Mouse (Mus musculus) liver, embryonic 13.5 days (tissue): ENCODE measurements around the gene Nfix. TPM values are rescaled to one million over a fixed set of nuclear protein-coding genes. Genes with fewer than 3 reads are reported as not detected.
"Not testable (repeated sequence)": the region's sequence is repeated elsewhere in the genome, so short reads cannot be mapped to it uniquely, and the experiment has no call there.

ENCODE experiments used
- ATAC-seq: fragments of 200-750 bp; cut with Nextera tagmentation; 2 replicates; pipeline ENCODE4 v1.8.0; 2017; ENCODE audit warnings: low read depth, mild to moderate bottlenecking, moderate number of reproducible peaks, moderate library complexity
- DNase-seq: peaks from one replicate; pipeline ENCODE4 v3.0.0; 2022
- H3K27ac ChIP-seq: fragments of 300-500 bp; sonication (generic); 2 replicates; pipeline ENCODE4 v1.5.1; 2015; ENCODE audit warnings: moderate library complexity, mild to moderate bottlenecking, inconsistent platforms
- H3K27me3 ChIP-seq: fragments of 300-500 bp; sonication (generic); 2 replicates; pipeline ENCODE4 v1.6.1; 2015; ENCODE audit warnings: mild to moderate bottlenecking, inconsistent platforms
- H3K36me3 ChIP-seq: fragments of 300-500 bp; sonication (generic); 2 replicates; pipeline ENCODE4 v1.6.1; 2015; ENCODE audit warnings: mild to moderate bottlenecking, inconsistent platforms
- H3K4me1 ChIP-seq: fragments of 300-500 bp; sonication (generic); replicated peaks from 2 replicates; pipeline ENCODE4 v1.6.1; 2015; ENCODE audit warnings: inconsistent platforms
- H3K4me2 ChIP-seq: fragments of 300-500 bp; sonication (generic); 2 replicates; pipeline ENCODE4 v1.6.1; 2015; ENCODE audit warnings: inconsistent platforms, mild to moderate bottlenecking, moderate library complexity
- H3K4me3 ChIP-seq: fragments of 300-500 bp; sonication (generic); replicated peaks from 2 replicates; pipeline ENCODE4 v1.5.1; 2015; ENCODE audit warnings: mild to moderate bottlenecking, inconsistent platforms
- H3K9ac ChIP-seq: fragments of 300-500 bp; sonication (generic); 2 replicates; pipeline ENCODE4 v1.6.1; 2015; ENCODE audit warnings: mild to moderate bottlenecking, inconsistent platforms
- H3K9me3 ChIP-seq: fragments of 300-500 bp; sonication (generic); replicated peaks from 2 replicates; pipeline ENCODE4 v1.6.1; 2016; ENCODE audit warnings: inconsistent platforms
- WGBS: fragments of 180-500 bp; shearing (Covaris S2); methylation state at CpG from one replicate; pipeline ENCODE4 v1.1.7; 2015; ENCODE audit not compliant: insufficient replicate concordance; 5-methylcytosine and 5-hydroxymethylcytosine counted together
- polyA plus RNA-seq: library from polyadenylated mRNA; unstranded; fragments of >200 nt; fragmentation: Nextera tagmentation; extraction: Ambion mirVana; gene quantifications from 2 replicates; pipeline ENCODE4 v1.2.1, GENCODE M21; 2015

Gene Nfix
- polyA plus RNA-seq, 1 experiment from 2014 or later: 3.4 TPM

- H3K36me3 ChIP-seq, H3K9me3 ChIP-seq, H3K4me2 ChIP-seq, H3K27me3 ChIP-seq, H3K4me3 ChIP-seq, DNase-seq: not testable (repeated sequence)
- ATAC-seq: 0 out of 2 replicates have a peak, but pooled peaks have one; percentile 30
- H3K4me1 ChIP-seq: peaks cover 69% of the 10 kb centered on the region
- 44% methylated on average over 2 of the region's 2 CpGs for WGBS
- H3K27ac ChIP-seq: peak overlapping the region; percentile 74
- H3K9ac ChIP-seq: peak overlapping the region; percentile 52; the same call in 1 of the 2 replicates
Observed at GRCm38 (mm10) chr8:84826518-84826917, 26.4 kb upstream of the Nfix start.

GRCm38 (mm10) chr8:84825636-84826035, 25.5 kb upstream of the Nfix start:
- H3K9ac ChIP-seq: peak overlapping the region; percentile 56
- 23% methylated on average over 4 of the region's 4 CpGs for WGBS

DNA sequence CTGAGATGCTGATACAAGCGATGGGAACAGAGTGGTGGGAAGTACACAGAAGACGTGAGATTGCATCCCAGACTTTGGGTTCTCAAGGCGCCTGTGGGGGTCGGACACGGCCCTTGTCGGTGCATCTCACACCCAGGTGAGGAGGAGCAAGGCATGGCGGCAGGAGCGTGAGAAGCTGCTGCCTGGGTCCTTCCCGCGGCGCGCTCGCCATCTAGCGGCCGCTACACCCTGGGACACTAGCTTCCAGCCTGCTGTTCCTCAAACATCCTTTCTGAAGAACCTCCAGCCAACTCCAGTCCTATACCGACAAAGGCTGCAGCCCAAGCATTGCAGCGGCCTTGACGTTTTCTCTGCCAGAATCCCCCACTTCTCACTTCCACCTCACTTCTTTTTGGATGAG, 23.5 kb upstream of the Nfix start:
- Histone ChIP-seq H3K9me3 (no peaks in the 10 kb centered on the region), H3K4me3 (no peak overlapping the region), H3K36me3 (no peaks in the 10 kb centered on the region), H3K4me1 (peaks cover 52% of the 10 kb centered on the region), H3K27ac (no peak overlapping the region; the same call in 1 of the 2 replicates), H3K4me2 (peak overlapping the region; percentile 30), H3K9ac (peak overlapping the region; percentile 26; the same call in 1 of the 2 replicates), H3K27me3 (no peaks in the 10 kb centered on the region)
- ATAC-seq (peak; percentile 60), DNase-seq (peak; percentile 65)
- under 1% methylated on average over 18 of the region's 18 CpGs for WGBS

More at GRCm38 (mm10) chr8:84825636-84826035, 25.5 kb upstream of the Nfix start:
- Histone ChIP-seq H3K27me3 (no peaks in the 10 kb centered on the region), H3K4me3 (no peak overlapping the region), H3K27ac (peak overlapping the region; percentile 74), H3K4me2 (peak overlapping the region; percentile 48), H3K4me1 (peaks cover 64% of the 10 kb centered on the region), H3K9me3 (no peaks in the 10 kb centered on the region), H3K36me3 (peaks cover 7% of the 10 kb centered on the region)
- ATAC-seq (peak; percentile 57), DNase-seq (no peak)

DNA sequence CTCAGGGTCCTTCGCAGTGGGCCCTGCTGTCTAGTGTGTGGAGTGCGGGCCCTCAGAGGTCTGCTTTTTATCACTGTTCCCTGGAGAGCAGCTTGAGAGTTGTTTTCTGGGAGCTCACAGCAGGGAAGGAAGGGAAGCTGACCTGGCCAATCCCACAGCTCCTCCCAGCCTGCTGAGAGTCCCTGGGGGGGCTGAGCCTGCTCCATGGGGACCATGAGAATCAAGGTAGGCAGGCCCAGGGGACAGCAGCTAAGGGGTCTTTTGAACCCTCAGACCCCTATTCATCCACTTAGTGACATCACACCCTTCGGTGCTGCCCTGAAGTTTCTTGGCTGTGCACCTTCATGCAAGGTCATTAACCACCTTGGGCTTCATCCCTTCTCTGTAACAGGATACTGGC, 22.6 kb upstream of the Nfix start, which contains the start of gene Dand5:
Gene Dand5, minus strand, starts transcription at position 101 of the 400 bp plus-strand sequence.
- DNase-seq (no peak), ATAC-seq (no peak)
- no peaks in the 10 kb centered on the region for H3K9me3 ChIP-seq
- no peaks in the 10 kb centered on the region for H3K27me3 ChIP-seq
- peak within 1 kb of the TSS; percentile 26; the same call in 1 of the 2 replicates for H3K9ac ChIP-seq
- peak within 1 kb of the TSS; percentile 30 for H3K4me2 ChIP-seq
- peaks cover 51% of the 10 kb centered on the region for H3K4me1 ChIP-seq
- no peak within 1 kb of the TSS for H3K4me3 ChIP-seq
- H3K27ac ChIP-seq: no peak within 1 kb of the TSS
- no peaks in the 10 kb centered on the region for H3K36me3 ChIP-seq
- 74% methylated on average over 3 of the region's 3 CpGs for WGBS

DNA sequence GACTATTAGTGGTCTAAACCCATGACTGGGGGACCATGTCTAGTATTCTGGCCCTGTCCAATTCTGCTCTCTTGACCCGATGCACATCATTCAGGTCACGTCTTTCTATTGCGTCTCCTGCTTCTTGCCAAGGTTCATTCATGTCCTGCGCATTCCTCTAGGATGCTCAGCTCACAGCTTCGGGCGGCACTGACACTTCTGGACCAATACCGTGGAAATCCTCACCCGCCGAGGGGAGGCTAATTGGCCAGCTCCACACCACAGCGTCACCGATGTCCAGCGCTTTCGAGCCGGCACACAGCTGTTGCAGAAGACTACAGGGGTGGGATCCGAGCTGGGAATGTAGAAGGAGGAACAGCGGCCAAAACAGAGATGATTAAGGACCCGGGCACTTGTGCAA, 16.0 kb upstream of the Nfix start:
- peaks cover 23% of the 10 kb centered on the region for H3K27me3 ChIP-seq
- H3K9me3 ChIP-seq: no peaks in the 10 kb centered on the region
- peaks cover 29% of the 10 kb centered on the region for H3K4me1 ChIP-seq
- DNase-seq (no peak), ATAC-seq (no peak)
- 70% methylated on average over 17 of the region's 17 CpGs for WGBS
- no peak overlapping the region for H3K9ac ChIP-seq
- H3K36me3 ChIP-seq: no peaks in the 10 kb centered on the region
- no peak overlapping the region for H3K4me2 ChIP-seq
- no peak overlapping the region for H3K27ac ChIP-seq
- no peak overlapping the region for H3K4me3 ChIP-seq

- Histone ChIP-seq H3K9ac (no peak overlapping the region), H3K4me3 (no peak overlapping the region), H3K36me3 (no peaks in the 10 kb centered on the region), H3K4me1 (peaks cover 35% of the 10 kb centered on the region), H3K9me3 (no peaks in the 10 kb centered on the region), H3K27me3 (peaks cover 26% of the 10 kb centered on the region), H3K4me2 (no peak overlapping the region), H3K27ac (no peak overlapping the region)
- WGBS: 9% methylated on average over 9 of the region's 9 CpGs
- ATAC-seq: peak; percentile 82
- DNase-seq: peak; percentile 88
Observed at GRCm38 (mm10) chr8:84815547-84815946, 15.4 kb upstream of the Nfix start.

DNA sequence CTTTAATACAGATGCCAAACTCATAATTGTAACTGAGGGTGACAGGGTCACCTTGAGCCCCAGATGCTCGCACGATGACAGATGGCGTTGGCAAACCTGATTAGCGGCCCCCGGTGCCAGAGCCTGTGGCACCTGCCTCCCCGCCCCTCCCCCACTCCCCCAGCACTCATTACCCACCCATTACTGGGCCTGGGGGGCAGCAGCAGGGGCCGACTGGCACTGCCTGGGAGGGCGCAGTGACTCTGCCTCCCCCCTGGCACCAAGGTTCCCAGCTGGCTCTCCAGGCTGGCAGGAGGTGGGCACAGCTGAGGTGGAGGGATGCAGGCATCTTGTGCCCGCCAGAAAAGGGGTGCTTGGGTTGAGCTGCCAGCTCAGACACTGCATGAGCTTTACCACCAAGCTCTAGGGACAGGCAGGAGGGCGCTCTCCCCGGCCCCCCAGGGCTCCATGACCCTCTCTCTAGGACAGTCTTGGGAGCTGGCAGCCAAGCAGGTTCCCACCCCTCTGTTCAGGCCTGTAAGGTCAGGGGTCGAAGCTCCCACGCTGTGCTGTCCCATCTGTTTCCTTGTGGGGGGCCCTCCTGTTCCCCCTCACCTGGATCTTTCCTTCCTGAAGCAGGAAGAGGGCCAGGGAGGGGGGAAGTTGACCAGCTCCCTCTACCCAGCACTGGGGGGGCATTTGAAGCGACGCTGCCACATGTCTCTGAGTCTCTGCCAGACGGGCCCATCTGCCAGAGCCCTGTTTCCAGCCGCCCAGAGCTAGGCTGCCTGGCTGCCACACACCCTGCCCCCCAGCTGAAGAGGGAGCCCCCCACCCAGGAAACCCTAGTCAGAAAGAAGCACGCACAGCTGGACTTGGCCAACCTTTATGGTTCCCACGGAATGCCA, 14.7 kb upstream of the Nfix start:
- Histone ChIP-seq H3K4me2 (no peak overlapping the region), H3K27ac (no peak overlapping the region), H3K4me1 (peaks cover 39% of the 10 kb centered on the region), H3K9ac (0 out of 2 replicates have a peak overlapping the region, but pooled peaks have one; percentile 22), H3K36me3 (no peaks in the 10 kb centered on the region), H3K4me3 (no peak overlapping the region), H3K27me3 (peaks cover 26% of the 10 kb centered on the region), H3K9me3 (no peaks in the 10 kb centered on the region)
- DNase-seq (no peak), ATAC-seq (no peak)
- 45% methylated on average over 19 of the region's 19 CpGs for WGBS

- no peak for DNase-seq
- peaks cover 27% of the 10 kb centered on the region for H3K27me3 ChIP-seq
- 87% methylated on average over 11 of the region's 11 CpGs for WGBS
Observed at GRCm38 (mm10) chr8:84814240-84814554, 14.1 kb upstream of the Nfix start.

DNA sequence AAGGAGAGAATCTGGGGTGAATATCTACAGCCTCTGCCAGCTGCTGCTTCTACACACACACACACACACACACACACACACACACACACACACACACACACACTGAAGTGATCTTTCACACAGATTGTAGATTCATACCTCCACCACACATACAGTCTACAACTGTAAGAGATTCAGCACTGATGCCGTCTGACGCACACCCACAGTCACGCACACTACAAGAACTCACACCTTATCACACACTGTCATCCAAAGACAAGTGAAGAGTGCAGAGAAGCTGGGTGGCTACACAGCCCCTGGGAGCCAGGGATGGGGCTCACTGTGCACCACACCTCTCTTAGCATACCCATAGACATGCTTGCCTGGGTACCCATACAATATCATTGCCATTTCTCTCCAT, 13.7 kb upstream of the Nfix start:
- Histone ChIP-seq H3K4me1 (peaks cover 42% of the 10 kb centered on the region), H3K36me3 (no peaks in the 10 kb centered on the region), H3K9ac (no peak overlapping the region), H3K4me3 (no peak overlapping the region), H3K27me3 (peaks cover 31% of the 10 kb centered on the region), H3K4me2 (no peak overlapping the region), H3K27ac (no peak overlapping the region), H3K9me3 (no peaks in the 10 kb centered on the region)
- no peak for ATAC-seq
- WGBS: 40% methylated on average over 3 of the region's 3 CpGs
- no peak for DNase-seq

More at GRCm38 (mm10) chr8:84814240-84814554, 14.1 kb upstream of the Nfix start:
- Histone ChIP-seq H3K36me3 (no peaks in the 10 kb centered on the region), H3K27ac (no peak overlapping the region), H3K4me2 (no peak overlapping the region), H3K4me3 (no peak overlapping the region), H3K9me3 (no peaks in the 10 kb centered on the region), H3K4me1 (peaks cover 42% of the 10 kb centered on the region), H3K9ac (no peak overlapping the region)
- no peak for ATAC-seq

DNA sequence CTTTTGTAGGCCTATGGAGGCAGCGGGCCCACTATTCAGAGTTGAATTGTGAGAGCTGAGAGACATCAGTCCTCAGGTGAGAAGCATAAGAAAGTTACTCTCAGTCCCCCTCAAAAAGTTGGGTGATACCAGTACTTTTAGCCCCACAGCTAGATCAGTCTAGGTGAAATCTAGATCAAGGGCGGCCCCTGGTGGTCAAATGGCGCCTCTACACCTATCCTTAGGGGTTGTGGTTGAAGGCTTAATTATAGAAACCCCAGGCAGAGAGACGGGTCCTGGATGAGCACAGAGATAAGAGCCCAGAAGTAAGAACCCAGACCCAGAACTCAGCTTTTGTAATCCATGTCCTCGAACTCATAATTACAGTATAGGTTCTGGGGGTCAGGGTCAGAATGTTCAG, 12.9 kb upstream of the Nfix start:
- Histone ChIP-seq H3K36me3 (no peaks in the 10 kb centered on the region), H3K27ac (no peak overlapping the region; the same call in 1 of the 2 replicates), H3K27me3 (peaks cover 32% of the 10 kb centered on the region), H3K9me3 (no peaks in the 10 kb centered on the region), H3K4me2 (no peak overlapping the region), H3K9ac (no peak overlapping the region), H3K4me1 (peaks cover 47% of the 10 kb centered on the region), H3K4me3 (no peak overlapping the region)
- 1% methylated on average over 5 of the region's 5 CpGs for WGBS
- ATAC-seq: no peak
- peak; percentile 67 for DNase-seq

- Histone ChIP-seq H3K27ac (no peak overlapping the region), H3K27me3 (peaks cover 42% of the 10 kb centered on the region), H3K36me3 (no peaks in the 10 kb centered on the region), H3K4me2 (peak overlapping the region; percentile 68), H3K4me1 (peaks cover 47% of the 10 kb centered on the region), H3K4me3 (peak overlapping the region; percentile 48), H3K9me3 (no peaks in the 10 kb centered on the region), H3K9ac (peak overlapping the region; percentile 56)
- no peak for ATAC-seq
- no peak for DNase-seq
- WGBS: 34% methylated on average over 10 of the region's 10 CpGs
Observed at GRCm38 (mm10) chr8:84811303-84811702, 11.2 kb upstream of the Nfix start.
